Mouse (Mus musculus): Measurements from ENCODE around the gene Rbpjl. TPM values are rescaled to one million over a fixed set of nuclear protein-coding genes. Genes with fewer than 3 reads are reported as not detected.

Rbpjl gene
- polyA plus RNA-seq, 1 experiment from 2014 or later = 0.32 TPM

DNA sequence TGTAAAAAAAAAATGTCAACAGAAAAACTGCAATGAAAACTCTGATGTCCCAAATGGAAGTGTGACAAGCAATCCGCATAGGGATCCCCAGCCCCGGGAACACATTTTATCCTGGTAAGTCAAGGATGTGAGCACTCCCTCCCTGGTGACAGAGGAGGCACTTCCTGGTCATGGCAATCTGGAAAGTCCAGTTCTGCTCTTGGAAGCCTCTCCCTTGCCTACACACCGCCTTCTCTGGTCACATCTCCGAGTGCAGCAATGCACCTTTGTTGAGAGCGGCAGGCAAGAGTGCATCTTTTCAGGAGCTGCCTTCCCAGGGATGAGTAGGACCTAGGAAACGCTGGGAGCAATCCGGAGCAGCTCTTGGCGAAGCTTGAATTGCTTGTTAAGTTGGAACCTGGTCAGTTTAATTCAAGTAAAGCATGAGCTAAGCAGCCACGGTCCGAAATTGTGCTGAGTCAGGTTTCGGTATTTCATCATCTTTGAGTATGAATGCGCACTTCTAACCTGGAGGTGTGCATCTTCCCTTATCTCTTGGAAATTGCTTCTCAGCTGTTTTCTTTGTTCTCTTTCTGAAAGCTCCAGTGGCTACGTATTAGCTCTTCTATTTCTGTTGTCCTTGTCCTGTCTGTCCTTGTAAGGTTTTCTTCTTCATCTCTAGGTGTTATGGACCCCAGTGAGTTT lies 41.8 kb upstream of the Rbpjl start:
- Histone ChIP-seq H3K4me3 (ENCODE audit: low read depth, low read length) (no peak overlapping the region), H3K36me3 (ENCODE audit: control insufficient read depth, insufficient read depth, low read length) (no peaks in the 10 kb centered on the region), H3K4me2 (replicated peaks; ENCODE audit: low read depth) (no peak overlapping the region), H3K27me3 (ENCODE audit: control insufficient read depth, insufficient read depth, low read length) (no peaks in the 10 kb centered on the region), H3K27ac (replicated peaks) (no peak overlapping the region), H3K9ac (ENCODE audit: low read length) (no peak overlapping the region), H3K4me1 (replicated peaks; ENCODE audit: control insufficient read depth, insufficient read depth) (no peaks in the 10 kb centered on the region), H3K9me3 (ENCODE audit: control insufficient read depth, low read length) (no peaks in the 10 kb centered on the region)
- 27% methylated on average over 13 of the region's 13 CpGs for WGBS
- no peak for TF ChIP-seq CTCF (IDR thresholded peaks at IDR 0.05; ENCODE audit: low read depth)
- TF ChIP-seq EP300 (optimal IDR thresholded peaks at IDR 0.05) = no peak
- DNase-seq (ENCODE audit: low spot score) (peak; percentile 27), ATAC-seq (ENCODE audit: low FRiP score, low TSS enrichment) (0 out of 2 replicates have a peak, but pooled peaks have one; percentile 53)

DNA sequence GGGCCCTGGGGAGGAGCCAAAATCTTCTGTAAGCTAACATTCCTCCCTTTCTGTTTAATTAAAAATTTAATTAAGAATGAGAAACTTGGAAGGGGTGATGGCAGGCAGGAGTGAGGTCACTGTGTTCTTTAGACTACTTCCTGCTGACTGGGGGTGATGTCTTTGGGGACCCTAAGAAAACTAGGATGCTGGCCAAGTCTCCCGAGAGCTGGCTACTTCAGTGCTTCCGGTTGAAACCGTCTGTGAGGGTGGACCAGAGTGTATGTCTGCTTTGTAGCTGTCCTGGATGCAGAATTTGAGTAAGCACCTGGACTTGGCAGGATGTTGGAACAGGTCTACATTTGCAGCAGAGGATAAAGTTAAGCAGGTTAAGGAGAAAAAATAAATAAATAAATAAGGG lies 36.0 kb upstream of the Rbpjl start:
- no peak overlapping the region for H3K4me3 ChIP-seq (ENCODE audit: low read depth, low read length)
- no peak for TF ChIP-seq CTCF (IDR thresholded peaks at IDR 0.05; ENCODE audit: low read depth)
- TF ChIP-seq EP300 (optimal IDR thresholded peaks at IDR 0.05) = no peak
- H3K9me3 ChIP-seq (ENCODE audit: control insufficient read depth, low read length) = no peaks in the 10 kb centered on the region
- H3K4me2 ChIP-seq (replicated peaks; ENCODE audit: low read depth) = no peak overlapping the region
- no peak overlapping the region for H3K9ac ChIP-seq (ENCODE audit: low read length)
- ATAC-seq (ENCODE audit: low FRiP score, low TSS enrichment) (no peak), DNase-seq (ENCODE audit: low spot score) (no peak)
- no peaks in the 10 kb centered on the region for H3K36me3 ChIP-seq (ENCODE audit: control insufficient read depth, insufficient read depth, low read length)
- H3K4me1 ChIP-seq (replicated peaks; ENCODE audit: control insufficient read depth, insufficient read depth) = no peaks in the 10 kb centered on the region
- H3K27me3 ChIP-seq (ENCODE audit: control insufficient read depth, insufficient read depth, low read length) = no peaks in the 10 kb centered on the region
- H3K27ac ChIP-seq (replicated peaks) = no peak overlapping the region
- WGBS = 54% methylated on average over 3 of the region's 3 CpGs

DNA sequence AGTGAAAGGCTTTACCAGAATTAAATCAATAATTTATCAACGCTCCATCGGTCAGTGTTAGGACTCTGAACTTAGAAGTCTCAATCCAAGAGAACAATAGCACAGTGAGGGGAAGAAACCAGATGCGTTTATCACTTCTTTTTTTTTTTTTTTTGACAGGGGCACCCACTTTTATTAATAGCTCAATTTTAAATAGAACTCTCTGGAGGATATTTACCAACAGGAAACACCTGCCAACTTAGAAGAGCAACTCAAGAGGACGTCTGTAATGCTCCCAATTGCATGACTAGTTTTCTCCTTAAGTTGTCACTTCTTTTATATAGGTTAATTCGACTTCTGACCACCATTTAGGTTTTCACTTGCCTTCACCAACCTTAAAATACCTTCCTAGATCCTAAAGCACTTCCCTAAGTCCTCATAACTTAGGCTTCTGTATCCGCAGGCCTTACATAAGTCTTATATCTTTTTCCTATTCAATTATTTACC lies 34.3 kb upstream of the Rbpjl start:
- Histone ChIP-seq H3K27me3 (ENCODE audit: control insufficient read depth, insufficient read depth, low read length) (no peaks in the 10 kb centered on the region), H3K4me1 (replicated peaks; ENCODE audit: control insufficient read depth, insufficient read depth) (no peaks in the 10 kb centered on the region), H3K9ac (ENCODE audit: low read length) (no peak overlapping the region), H3K4me3 (ENCODE audit: low read depth, low read length) (no peak overlapping the region), H3K36me3 (ENCODE audit: control insufficient read depth, insufficient read depth, low read length) (no peaks in the 10 kb centered on the region), H3K27ac (replicated peaks) (no peak overlapping the region), H3K4me2 (replicated peaks; ENCODE audit: low read depth) (no peak overlapping the region), H3K9me3 (ENCODE audit: control insufficient read depth, low read length) (no peaks in the 10 kb centered on the region)
- DNase-seq (ENCODE audit: low spot score) (no peak), ATAC-seq (ENCODE audit: low FRiP score, low TSS enrichment) (no peak)
- WGBS = 72% methylated on average over 6 of the region's 6 CpGs
- TF ChIP-seq CTCF (IDR thresholded peaks at IDR 0.05; ENCODE audit: low read depth) = no peak

DNA sequence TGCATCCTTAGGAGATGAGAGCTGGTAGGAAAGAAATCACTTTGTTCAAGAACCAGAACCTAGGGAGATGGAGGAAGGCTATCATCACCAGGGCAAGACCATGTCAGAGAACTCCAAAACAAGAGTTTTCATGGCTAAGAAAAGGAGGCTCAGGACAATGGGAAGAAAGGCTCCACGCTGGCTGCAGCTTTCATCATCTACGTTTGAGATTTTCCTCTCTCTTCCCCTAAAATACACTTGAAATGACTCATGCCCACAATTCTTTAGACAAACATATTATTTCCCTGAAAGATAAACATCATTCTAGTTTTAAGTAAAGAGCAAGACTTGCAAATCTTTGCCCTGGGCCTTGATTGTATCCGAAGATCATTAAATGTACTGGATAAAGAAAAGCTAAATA lies 31.6 kb upstream of the Rbpjl start:
- ATAC-seq (ENCODE audit: low FRiP score, low TSS enrichment) = no peak

DNA sequence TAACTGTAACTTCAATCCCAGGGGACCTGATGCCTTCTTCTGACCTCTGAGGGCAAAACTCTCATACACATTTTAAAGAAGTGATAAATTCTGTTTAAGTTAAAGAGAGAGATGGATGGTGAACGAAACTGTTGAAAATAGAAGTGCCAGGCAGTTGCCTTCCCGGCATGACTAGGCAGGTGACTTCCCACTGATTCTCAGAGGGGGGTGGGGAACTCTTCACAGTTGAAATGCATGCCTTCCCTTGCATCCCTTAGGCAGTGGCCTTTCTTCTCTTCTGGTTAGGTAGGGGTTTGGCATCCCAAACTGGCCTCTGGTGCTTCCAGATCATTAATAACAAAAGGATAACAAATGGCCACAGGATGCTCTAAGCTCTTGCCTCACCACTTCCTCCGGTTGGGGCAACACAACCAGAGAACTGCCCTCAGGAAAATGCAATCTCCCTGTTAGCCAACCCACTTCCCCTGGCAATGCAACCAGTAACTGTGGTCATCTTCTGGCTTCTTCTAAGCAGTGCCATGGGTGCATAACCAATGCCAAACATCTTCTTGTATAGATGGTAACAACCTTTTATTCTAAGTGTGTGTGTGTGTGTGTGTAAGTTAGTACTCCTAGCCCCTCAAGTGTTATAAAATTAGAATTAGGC lies 30.4 kb upstream of the Rbpjl start:
- 11% methylated on average over 3 of the region's 3 CpGs for WGBS
- H3K9me3 ChIP-seq (ENCODE audit: control insufficient read depth, low read length) = no peaks in the 10 kb centered on the region
- no peak overlapping the region for H3K27ac ChIP-seq (replicated peaks)
- ATAC-seq (ENCODE audit: low FRiP score, low TSS enrichment) (no peak), DNase-seq (ENCODE audit: low spot score) (no peak)
- H3K36me3 ChIP-seq (ENCODE audit: control insufficient read depth, insufficient read depth, low read length) = no peaks in the 10 kb centered on the region
- TF ChIP-seq CTCF (IDR thresholded peaks at IDR 0.05; ENCODE audit: low read depth) = no peak
- TF ChIP-seq EP300 (optimal IDR thresholded peaks at IDR 0.05) = no peak
- H3K4me2 ChIP-seq (replicated peaks; ENCODE audit: low read depth) = no peak overlapping the region
- H3K27me3 ChIP-seq (ENCODE audit: control insufficient read depth, insufficient read depth, low read length) = no peaks in the 10 kb centered on the region
- H3K4me3 ChIP-seq (ENCODE audit: low read depth, low read length) = no peak overlapping the region
- H3K4me1 ChIP-seq (replicated peaks; ENCODE audit: control insufficient read depth, insufficient read depth) = no peaks in the 10 kb centered on the region
- no peak overlapping the region for H3K9ac ChIP-seq (ENCODE audit: low read length)

More for the DNA sequence above, 31.6 kb upstream of the Rbpjl start:
- WGBS = 43% methylated on average over 3 of the region's 3 CpGs
- no peak overlapping the region for H3K4me2 ChIP-seq (replicated peaks; ENCODE audit: low read depth)
- no peak overlapping the region for H3K9ac ChIP-seq (ENCODE audit: low read length)
- no peaks in the 10 kb centered on the region for H3K4me1 ChIP-seq (replicated peaks; ENCODE audit: control insufficient read depth, insufficient read depth)
- no peaks in the 10 kb centered on the region for H3K27me3 ChIP-seq (ENCODE audit: control insufficient read depth, insufficient read depth, low read length)
- H3K4me3 ChIP-seq (ENCODE audit: low read depth, low read length) = no peak overlapping the region
- TF ChIP-seq CTCF (IDR thresholded peaks at IDR 0.05; ENCODE audit: low read depth) = no peak
- TF ChIP-seq EP300 (optimal IDR thresholded peaks at IDR 0.05) = no peak
- H3K27ac ChIP-seq (replicated peaks) = no peak overlapping the region
- no peak for DNase-seq (ENCODE audit: low spot score)
- no peaks in the 10 kb centered on the region for H3K36me3 ChIP-seq (ENCODE audit: control insufficient read depth, insufficient read depth, low read length)
- no peaks in the 10 kb centered on the region for H3K9me3 ChIP-seq (ENCODE audit: control insufficient read depth, low read length)

DNA sequence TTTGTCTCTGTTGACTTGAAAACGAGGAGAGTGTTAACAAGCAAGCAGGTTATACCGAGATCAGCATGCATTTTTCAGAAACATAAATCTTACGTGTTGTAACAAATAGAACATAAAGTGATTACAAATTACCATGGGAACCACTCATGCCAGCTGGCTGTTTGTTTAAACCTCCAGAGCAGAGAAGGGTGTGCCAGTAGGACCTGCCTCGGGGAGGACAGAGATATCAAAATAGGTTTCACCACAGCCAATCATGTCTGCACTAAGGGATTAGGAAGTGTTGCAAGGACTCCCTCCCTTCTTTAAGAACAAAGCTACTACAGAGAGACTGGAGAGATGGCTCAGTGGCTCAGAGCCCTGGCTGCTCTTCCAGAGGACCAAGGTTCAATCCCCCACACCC lies 29.8 kb upstream of the Rbpjl start:
- H3K27me3 ChIP-seq (ENCODE audit: control insufficient read depth, insufficient read depth, low read length) = no peaks in the 10 kb centered on the region
- no peak overlapping the region for H3K9ac ChIP-seq (ENCODE audit: low read length)
- no peaks in the 10 kb centered on the region for H3K36me3 ChIP-seq (ENCODE audit: control insufficient read depth, insufficient read depth, low read length)
- DNase-seq (ENCODE audit: low spot score) (no peak), ATAC-seq (ENCODE audit: low FRiP score, low TSS enrichment) (peak; percentile 65; the same call in 1 of the 2 replicates)
- no peak overlapping the region for H3K27ac ChIP-seq (replicated peaks)
- no peak overlapping the region for H3K4me3 ChIP-seq (ENCODE audit: low read depth, low read length)
- TF ChIP-seq EP300 (optimal IDR thresholded peaks at IDR 0.05) (no peak), CTCF (IDR thresholded peaks at IDR 0.05; ENCODE audit: low read depth) (no peak)
- no peaks in the 10 kb centered on the region for H3K9me3 ChIP-seq (ENCODE audit: control insufficient read depth, low read length)
- no peak overlapping the region for H3K4me2 ChIP-seq (replicated peaks; ENCODE audit: low read depth)
- H3K4me1 ChIP-seq (replicated peaks; ENCODE audit: control insufficient read depth, insufficient read depth) = no peaks in the 10 kb centered on the region
- 17% methylated on average over 4 of the region's 4 CpGs for WGBS

Data from stomach, postnatal 0 days (tissue).